Mouse (Mus musculus) bone marrow, adult 2 months (tissue): ENCODE results near the gene Gm11037.

Experiments
- CTCF ChIP-seq: fragments of 200-500 bp; IDR thresholded peaks from 2 replicates; pipeline ENCODE4 v1.5.1; 2011; ENCODE audit warnings: low read length, control low read depth; ENCODE audit not compliant: control insufficient read depth, insufficient read depth
- POLR2A ChIP-seq: fragments of 200-500 bp; IDR thresholded peaks from 2 replicates; pipeline ENCODE4 v1.6.1; 2011; ENCODE audit warnings: low read depth, mild to moderate bottlenecking, control low read depth, low read length, borderline replicate concordance; ENCODE audit not compliant: control insufficient read depth

DNA sequence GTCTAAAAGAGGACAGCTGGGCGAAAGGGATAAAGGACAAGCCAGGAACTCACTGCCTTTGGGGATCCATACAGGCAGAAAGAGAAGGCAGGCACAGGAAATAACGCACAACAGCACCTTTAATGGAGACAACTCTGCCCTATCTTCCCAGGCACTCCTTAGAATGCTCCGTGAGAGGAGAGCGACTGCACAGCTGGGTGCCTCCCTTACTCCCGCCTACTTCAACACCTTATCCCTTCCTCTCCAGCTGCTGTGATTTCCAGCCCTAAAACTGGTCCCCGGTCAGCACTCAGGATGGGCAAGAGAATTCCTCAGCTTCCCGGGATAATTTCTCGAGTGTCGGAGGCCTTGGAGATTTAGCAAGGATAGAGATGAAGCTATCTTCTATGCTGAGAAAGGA, 37.6 kb downstream of the Gm11037 start:
- TF ChIP-seq CTCF (no peak), POLR2A (no peak)
